Comparison of ENCODE assay signal across 8 mouse cellular contexts in genomic region chr4:134922111-134922924, GRCm38 (mm10). TPM values are rescaled to one million over a fixed set of nuclear protein-coding genes. Genes with fewer than 3 reads are reported as not detected.
DNase-seq lines count a peak whose midpoint lies in the region; ATAC-seq and TF ChIP-seq lines count a peak whose summit lies in the region.

No protein-coding gene starts in this region.

- TF ChIP-seq CTCF in liver, adult 2 months (IDR thresholded peaks at IDR 0.05; ENCODE audit: low read depth, low read length): no peak

- H3K79me2 ChIP-seq in liver, adult 2 months (ENCODE audit: control insufficient read depth, insufficient read depth, low read length): peaks cover 10% of the 10 kb centered on the region

- H3K4me3 ChIP-seq in liver, adult 2 months (ENCODE audit: insufficient read depth, low read depth, low read length): peak overlapping the region; percentile 42
- peak overlapping the region; percentile 93 for H3K4me3 ChIP-seq in embryonic facial prominence, embryonic 11.5 days (ENCODE audit: low read depth, low read length)
- peak overlapping the region; percentile 100 for H3K4me3 ChIP-seq in hindbrain, embryonic 12.5 days
- H3K4me3 ChIP-seq in midbrain, embryonic 13.5 days (replicated peaks): peak overlapping the region; percentile 96

- peaks cover 25% of the 10 kb centered on the region for H3K36me3 ChIP-seq in liver, adult 2 months (ENCODE audit: control insufficient read depth, insufficient read depth, low read length)
- H3K36me3 ChIP-seq in embryonic facial prominence, embryonic 11.5 days (replicated peaks; ENCODE audit: control insufficient read depth, insufficient read depth, low read depth, low read length): peaks cover 3% of the 10 kb centered on the region
- H3K36me3 ChIP-seq in hindbrain, embryonic 12.5 days: peaks cover 21% of the 10 kb centered on the region
- peaks cover 22% of the 10 kb centered on the region for H3K36me3 ChIP-seq in midbrain, embryonic 13.5 days

- H3K27ac ChIP-seq in liver, adult 2 months (replicated peaks; ENCODE audit: insufficient read depth, low read depth, low read length): peak overlapping the region; percentile 83
- no peak overlapping the region for H3K27ac ChIP-seq in embryonic facial prominence, embryonic 11.5 days (replicated peaks; ENCODE audit: low read depth, low read length)
- H3K27ac ChIP-seq in hindbrain, embryonic 12.5 days: peak overlapping the region; percentile 86
- peak overlapping the region; percentile 80 for H3K27ac ChIP-seq in midbrain, embryonic 13.5 days

- H3K27me3 ChIP-seq in liver, adult 2 months (ENCODE audit: control insufficient read depth, insufficient read depth, low read length): no peaks in the 10 kb centered on the region
- H3K27me3 ChIP-seq in embryonic facial prominence, embryonic 11.5 days (ENCODE audit: control insufficient read depth, insufficient read depth, low read length): no peaks in the 10 kb centered on the region
- H3K27me3 ChIP-seq in hindbrain, embryonic 12.5 days: no peaks in the 10 kb centered on the region
- H3K27me3 ChIP-seq in midbrain, embryonic 13.5 days: no peaks in the 10 kb centered on the region

- peaks cover 7% of the 10 kb centered on the region; the same call in 1 of the 2 replicates for H3K4me1 ChIP-seq in liver, adult 2 months (ENCODE audit: control insufficient read depth, insufficient read depth, low read length)
- H3K4me1 ChIP-seq in embryonic facial prominence, embryonic 11.5 days (ENCODE audit: control insufficient read depth, insufficient read depth, low read length): no peaks in the 10 kb centered on the region; the same call in 1 of the 2 replicates
- peaks cover 19% of the 10 kb centered on the region for H3K4me1 ChIP-seq in hindbrain, embryonic 12.5 days
- H3K4me1 ChIP-seq in midbrain, embryonic 13.5 days (replicated peaks): peaks cover 30% of the 10 kb centered on the region

- WGBS in liver, adult 2 months: 34% methylated on average over 10 of the region's 10 CpGs
- WGBS in embryonic facial prominence, embryonic 11.5 days: 52% methylated on average over 10 of the region's 10 CpGs
- 69% methylated on average over 10 of the region's 10 CpGs for WGBS in hindbrain, embryonic 12.5 days
- 65% methylated on average over 10 of the region's 10 CpGs for WGBS in midbrain, embryonic 13.5 days

- H3K4me2 ChIP-seq in embryonic facial prominence, embryonic 11.5 days (ENCODE audit: low read depth, low read length): peak overlapping the region; percentile 65
- H3K4me2 ChIP-seq in hindbrain, embryonic 12.5 days (replicated peaks): peak overlapping the region; percentile 71
- peak overlapping the region; percentile 96 for H3K4me2 ChIP-seq in midbrain, embryonic 13.5 days (replicated peaks)

- peak; percentile 69 for DNase-seq in liver, adult 2 months (ENCODE audit: extremely low read depth, low read depth, low spot score)
- no peak for DNase-seq in liver
- DNase-seq in embryonic facial prominence, embryonic 11.5 days (ENCODE audit: low spot score): no peak
- DNase-seq in cerebellum, postnatal 14 days: no peak
- DNase-seq in retina, embryonic 14.5 days (ENCODE audit: low spot score): no peak
- no peak for DNase-seq in retina, postnatal 1 day

- no peak for TF ChIP-seq POLR2A in liver, adult 2 months (IDR thresholded peaks at IDR 0.05; ENCODE audit: extremely low read depth, insufficient read depth, low read length)

- no peaks in the 10 kb centered on the region for H3K9me3 ChIP-seq in embryonic facial prominence, embryonic 11.5 days (replicated peaks; ENCODE audit: control insufficient read depth, low read length)
- H3K9me3 ChIP-seq in hindbrain, embryonic 12.5 days (replicated peaks): no peaks in the 10 kb centered on the region
- no peaks in the 10 kb centered on the region for H3K9me3 ChIP-seq in midbrain, embryonic 13.5 days

- no peak for ATAC-seq in embryonic facial prominence, embryonic 11.5 days (replicated peaks; ENCODE audit: insufficient number of reproducible peaks, low FRiP score, low TSS enrichment, low read depth)
- ATAC-seq in hindbrain, embryonic 12.5 days (ENCODE audit: low FRiP score): no peak
- 0 out of 2 replicates have a peak, but pooled peaks have one; percentile 3 for ATAC-seq in midbrain, embryonic 13.5 days

- H3K9ac ChIP-seq in liver, adult 2 months (ENCODE audit: low read depth, low read length): peak overlapping the region; percentile 44
- peak overlapping the region; percentile 57 for H3K9ac ChIP-seq in embryonic facial prominence, embryonic 11.5 days (replicated peaks; ENCODE audit: low read length)
- peak overlapping the region; percentile 70 for H3K9ac ChIP-seq in hindbrain, embryonic 12.5 days
- H3K9ac ChIP-seq in midbrain, embryonic 13.5 days (replicated peaks): peak overlapping the region; percentile 68

RNA-seq across cellular contexts. Expression of gene Rsrp1, which starts 1.1 kb away (rescaled TPM):
- total RNA-seq in liver, adult 2 months (2014; rRNA removed): 200 and 206 TPM in 2 replicates
- 345 and 403 TPM in 2 replicates for polyA plus RNA-seq in liver, adult 2 months (2012; rRNA removed)
- polyA plus RNA-seq in embryonic facial prominence, embryonic 11.5 days (2014; fragmentation: Nextera tagmentation; extraction: Ambion mirVana): 351 and 368 TPM in 2 replicates
- polyA plus RNA-seq in hindbrain, embryonic 12.5 days (2016; fragmentation: Nextera tagmentation; extraction: Ambion mirVana): 536 and 591 TPM in 2 replicates
- polyA plus RNA-seq in midbrain, embryonic 13.5 days (2015; fragmentation: Nextera tagmentation; extraction: Ambion mirVana): 601 and 620 TPM in 2 replicates

RNA-seq across cellular contexts. Expression of gene Tmem50a, which starts 7.5 kb away (rescaled TPM):
- 109 and 115 TPM in 2 replicates for total RNA-seq in liver, adult 2 months (2014; rRNA removed)
- polyA plus RNA-seq in liver, adult 2 months (2012; rRNA removed): 90.6 and 92.7 TPM in 2 replicates
- 148 and 151 TPM in 2 replicates for polyA plus RNA-seq in embryonic facial prominence, embryonic 11.5 days (2014; fragmentation: Nextera tagmentation; extraction: Ambion mirVana)
- polyA plus RNA-seq in hindbrain, embryonic 12.5 days (2016; fragmentation: Nextera tagmentation; extraction: Ambion mirVana): 163 and 169 TPM in 2 replicates
- 203 and 209 TPM in 2 replicates for polyA plus RNA-seq in midbrain, embryonic 13.5 days (2015; fragmentation: Nextera tagmentation; extraction: Ambion mirVana)

RNA-seq across cellular contexts. Expression of gene Syf2, which starts 8.4 kb away (rescaled TPM):
- total RNA-seq in liver, adult 2 months (2014; rRNA removed): 34.4 and 48.0 TPM in 2 replicates
- polyA plus RNA-seq in liver, adult 2 months (2012; rRNA removed): 11.8 and 12.2 TPM in 2 replicates
- polyA plus RNA-seq in embryonic facial prominence, embryonic 11.5 days (2014; fragmentation: Nextera tagmentation; extraction: Ambion mirVana): 69.5 and 79.5 TPM in 2 replicates
- 77.2 and 80.7 TPM in 2 replicates for polyA plus RNA-seq in hindbrain, embryonic 12.5 days (2016; fragmentation: Nextera tagmentation; extraction: Ambion mirVana)
- 74.0 and 75.3 TPM in 2 replicates for polyA plus RNA-seq in midbrain, embryonic 13.5 days (2015; fragmentation: Nextera tagmentation; extraction: Ambion mirVana)

RNA-seq across cellular contexts. Expression of gene Rhd, which starts 58.0 kb away (rescaled TPM):
- not detected in 2 replicates for total RNA-seq in liver, adult 2 months (2014; rRNA removed)
- polyA plus RNA-seq in liver, adult 2 months (2012; rRNA removed): not detected in 2 replicates
- polyA plus RNA-seq in embryonic facial prominence, embryonic 11.5 days (2014; fragmentation: Nextera tagmentation; extraction: Ambion mirVana): 13.7 and 19.7 TPM in 2 replicates
- polyA plus RNA-seq in hindbrain, embryonic 12.5 days (2016; fragmentation: Nextera tagmentation; extraction: Ambion mirVana): 7.9 and 10.1 TPM in 2 replicates
- 0.73 and 1.1 TPM in 2 replicates for polyA plus RNA-seq in midbrain, embryonic 13.5 days (2015; fragmentation: Nextera tagmentation; extraction: Ambion mirVana)

Comparison
In these comparisons a context has a peak if more than half of its experiments do, and no peak if none do; other contexts are left out.
1. H3K4me3 ChIP-seq: peak in every context shown above with its lines; median percentile 100 in hindbrain, embryonic 12.5 days; 96 in midbrain, embryonic 13.5 days; 93 in embryonic facial prominence, embryonic 11.5 days; 42 in liver, adult 2 months.